Mouse (Mus musculus): ENCODE data around the gene Ccdc115.

The Ccdc115 gene

DNA sequence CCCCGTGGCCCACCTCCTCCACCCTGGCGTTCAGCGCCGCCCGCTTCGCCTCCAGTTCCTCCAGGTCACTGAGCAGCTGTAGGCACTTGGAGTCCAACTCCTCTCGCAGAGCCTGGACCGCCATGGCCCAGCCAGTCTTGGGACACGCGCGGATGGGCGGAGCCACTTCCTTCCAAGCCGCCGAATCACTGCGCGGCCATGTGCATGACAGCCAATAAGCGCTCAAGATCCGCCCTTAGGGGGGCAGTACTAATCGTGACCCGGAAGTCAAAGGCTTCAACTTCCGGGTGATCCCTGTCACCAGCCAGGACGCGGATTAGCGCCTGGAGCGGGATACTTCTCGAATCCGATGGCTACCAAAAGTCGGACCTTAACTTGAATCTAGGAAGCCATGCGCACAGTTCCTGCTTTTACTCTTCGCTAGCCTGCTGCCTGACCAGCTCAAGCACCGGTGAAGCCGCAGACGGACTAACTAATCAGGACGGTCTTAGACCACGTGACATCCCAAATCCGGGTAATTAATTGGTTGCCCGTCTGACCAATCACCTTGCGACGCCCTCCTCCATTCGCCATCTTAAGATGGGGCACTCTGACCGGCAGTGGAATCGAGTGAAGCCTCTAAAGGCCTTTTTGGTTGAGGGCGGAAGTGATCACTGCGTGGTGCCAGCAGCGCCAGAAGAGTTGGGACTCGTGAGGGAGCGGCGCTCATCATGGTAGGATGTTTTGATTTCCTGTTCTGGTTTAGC lies at the start of gene Ccdc115, which contains the start of gene Imp4:
TSS of gene Ccdc115 (minus strand) at position 458 of the 746 bp plus-strand sequence.
TSS of gene Imp4 (plus strand) at position 637 of the 746 bp plus-strand sequence.
- peak; percentile 94 to 96 for DNase-seq

DNA sequence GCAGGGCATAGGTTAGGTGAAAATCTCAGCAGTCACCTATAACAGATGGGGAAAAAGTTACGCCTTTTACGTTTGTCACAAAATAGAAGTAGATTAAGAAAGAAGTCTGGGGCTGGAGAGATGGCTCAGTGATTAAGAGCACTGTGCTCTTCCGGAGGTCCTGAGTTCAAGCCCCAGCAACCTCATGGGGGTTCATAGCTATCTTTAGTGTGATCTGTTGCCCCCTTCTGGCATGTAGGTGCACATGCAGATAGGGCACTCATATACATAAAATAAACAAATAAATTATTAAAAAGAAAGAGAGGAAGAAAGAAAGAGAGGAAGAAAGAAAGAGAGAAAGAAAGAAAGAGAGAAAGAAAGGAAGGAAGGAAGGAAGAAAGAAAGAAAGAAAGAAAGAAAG lies 47.9 kb upstream of the Ccdc115 start:
- DNase-seq: no peak

DNA sequence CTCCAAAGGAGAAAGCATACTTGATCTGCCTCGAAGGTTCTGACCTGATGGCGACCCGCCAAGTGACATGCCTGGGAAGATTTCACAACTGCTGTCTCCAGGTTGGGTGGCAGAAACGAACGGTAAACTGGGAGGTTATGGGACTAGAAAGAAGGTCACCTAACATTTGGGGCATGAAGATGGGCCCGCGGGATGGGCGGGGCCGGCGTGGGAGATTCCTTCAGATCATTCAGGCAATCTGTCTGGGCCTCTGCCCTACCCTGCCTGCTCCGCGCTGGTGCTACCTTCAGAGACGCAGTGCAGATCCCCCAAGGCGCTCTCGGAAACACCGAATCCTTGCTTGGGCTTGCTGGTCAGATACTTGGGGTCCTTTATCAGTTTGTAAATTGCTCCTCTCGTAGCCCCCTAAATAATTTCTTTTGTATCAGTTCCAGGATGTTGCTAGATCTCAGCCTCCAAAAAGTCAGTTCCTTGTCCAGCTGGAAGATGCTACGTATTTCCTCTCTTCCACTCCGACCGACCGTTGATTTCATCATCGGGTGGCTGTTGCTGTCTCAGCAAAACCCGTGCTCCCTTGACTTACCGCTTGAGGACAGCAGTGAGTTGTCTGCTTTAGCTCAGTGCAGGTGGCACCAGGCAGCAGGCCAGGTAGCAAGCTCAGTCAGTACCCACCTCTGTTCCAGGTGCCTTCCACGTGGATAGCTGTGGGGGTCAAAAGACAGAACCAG lies 46.2 kb upstream of the Ccdc115 start:
- peak; percentile 80 to 89 for DNase-seq

DNA sequence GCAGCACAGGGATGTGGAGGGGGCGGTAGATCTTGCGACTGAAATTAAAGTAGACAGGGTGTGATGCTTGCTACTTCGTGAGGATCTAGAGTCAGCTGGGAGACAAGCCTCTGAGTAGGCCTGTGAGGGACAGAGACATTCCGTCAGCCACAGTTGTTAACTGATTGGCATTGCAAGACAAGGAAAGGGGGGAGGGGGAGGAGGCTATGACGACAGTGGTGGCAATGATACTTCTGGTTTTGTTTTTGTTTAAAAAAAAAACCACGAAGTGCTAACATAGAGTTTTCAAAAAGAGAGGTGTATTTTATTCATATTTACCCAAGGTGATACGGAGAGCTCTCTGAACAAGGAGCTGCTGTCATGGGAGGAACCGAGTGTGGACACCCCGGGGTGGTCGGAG lies 45.0 kb upstream of the Ccdc115 start:
- DNase-seq: no peak

DNA sequence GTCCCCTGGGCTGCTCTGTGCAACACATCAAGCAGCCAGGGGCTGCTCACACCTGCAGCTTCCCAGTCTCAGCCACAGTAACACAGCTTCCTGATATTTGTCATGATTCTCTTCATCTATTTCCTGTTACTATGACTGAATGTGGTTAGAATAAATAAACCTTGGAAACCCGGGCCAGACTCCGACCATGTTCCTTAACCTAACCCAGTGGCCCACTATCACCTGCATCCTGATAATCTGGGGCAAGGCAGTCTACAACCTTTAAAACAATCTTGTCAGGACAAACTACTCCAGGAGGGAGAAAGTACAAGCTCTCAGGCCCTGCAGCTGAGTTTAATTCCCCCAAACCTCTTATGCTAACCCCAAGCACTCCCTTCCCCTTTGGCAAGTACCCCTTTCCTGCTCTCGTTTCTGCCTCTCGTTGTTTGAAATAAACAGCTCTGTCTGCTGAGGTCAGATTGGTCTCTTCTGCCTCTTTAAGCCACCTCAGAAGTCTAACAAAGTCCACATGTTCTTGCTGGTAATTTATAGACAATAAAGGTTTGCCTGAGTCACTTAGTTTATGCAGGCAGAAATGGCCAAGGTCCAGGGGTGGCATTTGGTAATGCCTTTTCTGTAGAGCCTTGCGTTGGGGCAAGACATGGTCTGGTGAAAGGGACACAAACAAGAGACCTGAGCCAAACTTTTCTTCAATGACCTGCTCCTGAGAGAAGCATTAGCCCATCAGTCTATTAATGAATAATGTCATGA lies 42.6 kb upstream of the Ccdc115 start:
- no peak for DNase-seq

DNA sequence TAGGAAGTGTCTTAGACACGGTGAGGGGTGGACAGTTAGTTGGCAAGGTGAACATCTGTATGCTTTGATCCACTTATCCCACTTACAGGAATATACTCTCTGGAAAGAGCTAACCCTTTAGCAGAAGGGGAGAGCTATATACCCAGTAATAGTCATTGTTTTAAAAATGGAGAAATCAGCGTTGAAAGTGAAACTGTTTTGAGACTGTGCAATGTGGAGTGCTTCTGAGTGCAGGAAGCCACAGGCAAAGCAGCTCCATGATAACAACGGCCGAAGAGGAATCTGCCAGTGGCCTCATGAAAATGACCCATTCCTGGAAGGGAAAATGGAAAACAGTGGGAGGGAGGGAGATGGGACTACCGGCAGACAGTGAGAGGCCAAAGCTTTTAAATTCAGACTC lies 41.3 kb upstream of the Ccdc115 start:
- DNase-seq: no peak

DNA sequence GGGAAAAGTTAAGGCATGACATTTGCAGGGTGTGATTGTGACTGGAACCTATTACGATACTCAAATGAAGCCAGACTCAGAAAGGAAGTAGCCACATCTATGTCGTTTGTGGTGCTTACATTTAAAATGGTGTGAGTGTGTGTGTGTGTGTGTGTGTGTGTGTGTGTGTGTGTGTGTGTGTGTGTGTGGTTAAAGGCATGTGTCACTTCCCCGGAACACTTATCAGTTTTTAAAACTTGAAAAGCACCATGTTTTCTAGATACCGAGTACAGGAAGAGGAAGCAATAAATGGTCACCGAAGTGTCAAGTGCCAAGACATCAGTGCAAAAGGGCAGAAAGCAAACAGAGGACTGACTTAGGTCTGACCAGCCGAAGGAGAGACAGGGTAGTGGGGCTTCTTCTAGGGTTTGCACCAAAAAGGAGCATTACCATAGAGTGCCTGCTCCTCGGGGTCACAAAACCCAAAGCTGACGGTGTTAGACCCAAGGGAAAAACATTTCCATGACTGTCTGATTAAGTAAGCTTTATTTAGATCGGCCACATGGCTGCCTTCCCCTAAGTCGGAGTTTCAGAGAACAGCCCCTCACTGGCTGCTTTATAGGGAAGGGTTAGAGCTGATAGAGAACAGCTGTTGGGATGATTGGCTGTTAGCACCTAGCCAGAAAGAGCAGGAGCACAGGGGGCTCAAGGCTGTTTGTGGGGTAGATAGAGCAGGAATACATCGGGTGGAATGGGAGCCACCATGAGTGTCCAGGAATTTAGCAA lies 39.6 kb upstream of the Ccdc115 start:
- no peak for DNase-seq

DNA sequence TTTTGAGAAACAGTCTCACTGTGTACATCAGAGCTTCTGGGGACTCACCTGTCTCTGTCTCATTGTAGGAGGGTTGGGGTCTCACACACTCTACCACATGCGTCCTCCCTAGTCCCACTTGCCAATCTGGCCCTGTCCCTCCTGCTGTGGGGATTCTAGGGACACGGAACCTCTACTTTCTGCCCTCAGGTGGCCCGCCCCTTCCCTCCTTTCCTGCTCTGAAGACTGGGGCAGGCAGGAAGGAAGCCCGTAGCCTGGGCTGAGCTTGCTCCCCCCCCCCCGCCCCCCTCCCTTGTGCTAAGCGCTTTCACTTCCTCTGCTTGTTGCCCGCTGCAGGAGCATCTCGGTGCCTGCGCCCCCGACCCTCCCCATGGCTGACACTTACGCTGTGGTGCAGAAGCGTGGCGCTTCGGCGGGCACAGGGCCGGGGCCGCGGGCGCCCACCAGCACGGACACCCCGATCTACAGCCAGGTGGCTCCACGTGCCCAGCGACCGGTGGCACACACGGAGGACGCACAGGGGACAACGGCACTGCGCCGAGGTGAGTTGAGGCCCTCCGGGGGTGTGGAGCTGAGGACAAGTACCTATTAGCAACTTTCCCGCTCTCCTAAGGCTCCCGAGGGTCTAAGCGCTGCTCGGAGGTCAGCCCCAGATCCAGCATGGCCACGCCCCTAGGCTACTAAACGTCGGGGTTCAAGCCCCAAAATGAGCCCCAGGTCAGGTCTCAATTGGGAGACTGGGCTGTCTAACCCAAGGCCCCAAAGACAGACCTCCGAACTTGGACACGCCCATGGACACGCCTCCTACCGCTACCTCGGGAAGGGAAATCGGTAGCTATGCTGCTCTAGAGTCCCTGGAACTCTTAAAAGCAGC lies 33.2 kb upstream of the Ccdc115 start:
- DNase-seq: peak in 1 of 2 experiments; percentile 32

DNA sequence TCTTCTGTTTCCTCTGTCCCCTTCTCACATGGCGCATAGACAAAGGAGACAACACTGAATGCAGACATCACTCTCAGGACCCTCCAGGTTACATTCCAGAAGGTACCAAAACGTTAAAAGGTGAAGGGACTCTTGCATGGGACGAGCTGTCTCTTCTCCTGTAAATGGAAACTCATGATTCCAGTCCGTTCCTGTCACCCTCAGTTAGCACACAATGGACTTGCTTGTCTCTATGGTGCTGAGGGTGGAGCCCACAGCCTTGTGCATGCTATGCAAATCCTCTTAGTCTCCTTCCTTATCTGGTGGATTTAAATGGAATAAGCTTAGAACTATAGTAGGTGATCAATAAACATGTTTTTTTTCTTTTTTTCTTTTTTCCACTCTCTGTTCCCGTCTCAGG lies 30.3 kb upstream of the Ccdc115 start:
- DNase-seq: no peak

DNA sequence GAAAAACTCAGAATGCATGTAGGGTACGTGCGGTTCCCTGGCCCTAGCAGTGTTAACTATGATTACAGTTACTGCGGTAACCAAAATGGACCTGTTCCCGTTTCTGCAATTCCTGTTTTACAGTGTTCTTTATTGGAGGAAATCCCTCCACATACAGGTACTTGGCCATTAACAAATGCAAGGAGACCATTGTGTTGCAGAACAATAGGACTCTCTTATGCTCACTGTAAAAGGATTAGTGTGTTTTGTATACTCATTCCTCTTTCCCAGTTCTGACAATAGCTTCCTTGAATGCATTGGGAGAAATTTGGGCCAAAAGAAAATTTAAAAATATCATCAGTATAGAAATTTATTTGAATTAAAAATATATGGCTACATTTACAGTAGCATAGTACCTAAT lies 29.0 kb upstream of the Ccdc115 start:
- DNase-seq: no peak

DNA sequence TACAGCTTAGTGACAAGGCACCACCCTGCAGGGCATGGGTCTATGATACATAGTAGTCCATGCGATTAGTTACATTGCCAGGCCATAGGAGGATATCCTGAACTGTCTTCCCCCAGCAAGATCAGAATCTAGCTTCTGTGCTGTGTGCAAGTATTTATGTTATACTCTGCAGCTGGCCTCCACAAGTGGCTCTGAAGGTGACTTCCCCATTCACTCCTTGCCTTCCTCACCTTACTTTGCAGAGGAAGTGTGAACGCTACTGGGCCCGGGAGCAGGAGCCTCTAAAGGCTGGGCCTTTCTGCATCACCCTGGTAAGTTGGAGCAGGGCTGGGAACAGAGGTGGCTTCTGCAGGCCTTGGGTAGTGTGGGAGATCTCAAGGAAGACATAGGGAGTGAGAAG lies 28.6 kb upstream of the Ccdc115 start:
- DNase-seq: no peak

DNA sequence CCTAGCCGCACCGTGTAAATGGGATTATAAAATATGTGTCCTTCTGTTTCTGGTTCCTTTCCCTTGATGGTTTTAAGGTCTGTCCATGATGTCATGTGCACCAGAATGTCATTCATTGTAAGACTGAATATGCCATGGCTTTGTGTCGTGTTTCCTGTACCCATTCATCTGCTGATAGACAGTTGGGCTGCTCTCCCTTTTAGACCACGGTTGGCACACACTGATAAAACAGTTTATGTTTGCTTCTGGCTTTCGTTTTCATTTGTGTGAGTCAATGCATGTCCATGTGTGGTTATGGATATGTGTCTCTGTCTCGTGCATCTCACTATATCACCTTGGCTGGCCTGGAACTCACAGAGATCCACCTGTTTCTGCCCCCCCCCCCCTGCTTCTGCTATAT lies 26.0 kb upstream of the Ccdc115 start:
- DNase-seq: no peak

DNA sequence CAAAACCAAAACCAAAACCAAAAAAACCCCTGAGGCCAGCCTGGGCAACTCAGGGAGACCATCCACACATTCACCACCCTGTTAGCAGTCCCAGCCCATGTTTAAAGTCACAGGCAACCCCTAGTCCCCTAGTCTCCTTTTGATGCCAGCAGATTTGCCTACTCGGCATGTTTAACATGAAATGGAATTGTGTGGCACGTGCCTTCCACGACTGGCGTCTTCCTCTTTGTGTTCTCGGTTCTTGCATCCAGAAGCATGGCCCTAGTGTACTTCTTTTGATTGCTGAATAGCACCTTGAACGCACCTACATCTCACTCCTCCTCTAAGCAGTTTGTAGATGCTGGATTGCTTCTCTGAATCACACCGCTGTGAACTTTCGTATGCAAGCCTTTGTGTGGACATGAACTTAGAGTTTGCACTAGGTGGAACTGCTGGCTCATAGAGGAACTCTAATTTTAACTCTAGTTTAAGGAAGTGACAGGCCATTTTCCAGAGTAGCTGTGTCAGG lies 24.9 kb upstream of the Ccdc115 start:
- DNase-seq: no peak

DNA sequence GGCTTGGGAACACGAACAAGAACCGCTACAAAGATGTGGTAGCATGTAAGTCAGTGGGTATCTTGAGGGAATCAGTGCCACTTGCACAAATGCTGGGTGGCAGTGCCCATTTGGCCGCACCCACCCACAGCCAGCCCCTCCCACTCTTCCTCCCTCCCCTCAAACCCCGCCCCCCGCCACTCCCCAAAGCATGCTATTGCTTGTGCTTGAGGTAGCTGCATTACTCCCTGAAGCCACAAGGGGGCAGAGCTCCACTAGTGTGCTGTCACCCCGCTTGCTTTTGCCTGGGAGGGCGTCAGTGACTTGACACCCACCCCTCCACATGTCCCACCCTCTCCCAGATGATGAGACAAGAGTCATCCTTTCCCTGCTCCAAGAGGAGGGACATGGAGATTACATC lies 23.3 kb upstream of the Ccdc115 start:
- DNase-seq: peak; percentile 65 to 84

DNA sequence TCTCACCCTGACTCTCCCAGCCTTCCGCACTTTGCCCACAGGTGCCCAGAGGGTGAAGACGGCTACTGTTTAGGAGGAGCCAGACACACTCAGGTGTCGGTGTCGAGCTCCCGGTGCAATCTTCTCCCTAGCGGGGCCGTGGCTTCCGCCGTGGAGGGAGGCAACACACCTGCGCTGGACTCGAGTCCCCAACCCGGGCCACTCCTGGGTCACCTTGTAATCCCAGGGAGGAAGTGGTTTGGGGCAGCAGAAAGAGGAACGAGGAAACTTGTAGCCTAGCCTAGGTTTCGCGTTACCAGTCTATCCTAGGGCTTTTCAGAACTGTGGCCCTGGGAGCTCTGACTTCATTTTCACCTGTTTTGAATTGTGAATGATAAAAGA lies 20.6 kb upstream of the Ccdc115 start:
- no peak for DNase-seq

DNA sequence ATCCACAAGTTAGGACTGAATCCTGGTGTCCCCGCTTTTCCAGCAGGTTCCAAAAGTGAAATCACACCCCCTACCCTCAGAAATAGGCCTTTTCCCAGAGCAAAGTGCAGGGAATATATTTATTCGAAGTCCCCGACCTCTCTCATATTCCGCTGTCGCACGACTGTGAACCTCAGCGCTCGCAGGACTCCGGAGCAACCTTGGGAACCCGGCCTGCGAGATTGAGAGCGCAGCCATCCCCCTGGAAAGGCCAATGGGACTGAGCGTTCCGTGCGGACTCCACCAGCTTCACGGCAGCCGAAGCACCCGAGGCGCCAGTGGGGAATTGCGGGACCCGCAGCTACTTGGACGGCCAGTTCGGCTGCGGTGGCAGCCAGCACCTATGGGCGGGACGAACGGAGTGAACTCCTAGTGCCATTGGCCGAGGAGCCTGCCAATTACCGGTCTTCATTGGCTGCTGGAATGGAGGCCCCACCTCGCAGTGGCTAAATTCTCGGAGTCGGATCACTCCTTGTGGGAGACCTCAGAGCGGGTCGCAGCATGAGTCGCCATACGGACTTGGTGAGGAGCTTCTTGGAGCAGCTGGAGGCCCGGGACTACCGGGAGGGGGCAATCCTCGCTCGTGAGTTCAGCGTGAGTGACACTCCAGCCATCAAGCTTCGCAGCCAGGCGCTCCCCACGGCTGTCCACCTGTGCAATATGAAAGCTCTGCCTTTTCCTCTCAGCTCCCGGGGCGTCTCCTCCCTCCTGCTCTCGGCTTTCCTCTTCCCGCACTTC lies 20.0 kb upstream of the Ccdc115 start, which contains the start of gene Ptpn18:
TSS of gene Ptpn18 (plus strand) at position 479 of the 777 bp plus-strand sequence.
- DNase-seq: peak; percentile 97 to 99

DNA sequence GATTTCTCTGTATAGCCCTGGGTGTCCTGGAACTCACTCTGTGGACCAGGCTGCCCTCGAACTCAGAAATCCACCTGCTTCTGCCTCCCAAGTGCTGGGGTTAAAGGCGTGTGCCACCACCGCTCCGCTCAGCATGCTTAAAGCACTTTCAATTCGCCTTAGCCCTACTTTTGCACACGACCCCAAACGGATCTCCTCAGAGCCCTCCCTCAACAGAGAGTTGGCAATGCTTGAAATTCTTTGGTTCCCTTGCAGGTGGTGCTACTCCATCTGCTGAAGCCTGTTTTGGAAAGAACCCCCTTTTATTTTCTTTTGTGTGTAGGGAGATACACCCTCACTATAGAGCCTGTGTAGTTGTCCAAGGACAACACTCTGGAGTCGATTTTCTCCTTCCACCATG lies 19.0 kb upstream of the Ccdc115 start:
- DNase-seq: no peak

DNA sequence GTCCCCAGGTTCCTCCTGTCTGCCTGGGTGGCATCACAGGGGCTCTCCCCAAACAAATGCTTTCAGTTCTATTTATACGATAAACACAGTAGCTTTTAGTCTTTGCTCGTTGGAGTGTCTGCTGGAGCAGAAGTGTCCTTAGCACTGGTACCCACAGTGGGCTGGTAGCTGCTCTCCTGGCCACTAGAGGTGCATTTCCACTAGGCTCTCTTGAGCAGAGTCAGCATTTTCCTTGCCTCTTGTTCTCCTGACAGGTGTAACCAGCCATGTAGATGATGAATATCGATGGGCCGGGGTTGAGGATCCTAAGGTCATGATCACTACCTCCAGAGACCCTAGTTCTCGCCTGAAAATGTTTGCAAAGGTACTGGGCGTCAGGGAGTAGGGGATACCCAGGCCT lies 3.7 kb upstream of the Ccdc115 start:
- no peak for DNase-seq

DNA sequence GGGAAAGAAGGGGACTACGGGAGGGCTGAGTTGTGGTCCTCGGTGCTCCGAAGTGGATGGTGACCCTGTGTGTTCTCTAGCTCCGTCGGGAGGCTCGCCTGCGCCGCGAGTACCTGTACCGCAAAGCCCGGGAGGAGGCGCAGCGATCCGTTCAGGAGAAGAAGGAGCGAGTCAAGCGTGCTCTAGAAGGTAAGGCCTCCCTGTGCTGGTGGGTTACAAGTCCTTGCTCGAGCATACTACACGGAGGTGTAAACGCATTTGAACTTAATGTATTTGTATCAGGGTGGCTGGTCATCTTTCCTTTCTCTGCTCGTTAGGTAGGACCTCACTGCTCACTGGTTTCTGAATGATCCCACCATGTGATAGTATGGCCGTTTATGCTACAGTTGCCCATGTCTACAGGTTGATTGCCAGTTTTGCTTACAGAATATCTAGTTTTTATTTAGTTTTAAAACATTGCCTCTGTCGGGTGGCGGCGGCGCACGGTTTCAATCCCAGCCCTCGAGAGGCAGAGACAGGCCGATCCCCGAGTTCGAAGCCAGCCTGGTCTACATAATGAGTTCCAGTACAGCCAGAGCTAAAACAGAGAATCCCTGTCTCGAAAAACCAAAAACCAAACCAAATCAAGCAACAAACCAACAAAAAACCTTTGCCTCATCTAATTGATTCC lies 624 bp upstream of the Ccdc115 start:
- peak in 1 of 2 experiments; percentile 38 for DNase-seq

Data from cerebellum, postnatal 25 days (tissue).